Mouse (Mus musculus): ENCODE measurements at regions not wholly inside any gene's neighbourhood (a gene's known extent, or its start where the extent isn't known, plus 50 kb on each side); places are given as distances from the start of the nearest gene placed in this dataset.

- DNase-seq (ENCODE audit: low read depth): no peak
Measured at GRCm38 (mm10) chr4:127756238-127756637, 214.5 kb downstream of the CK137956 start.

- no peak for DNase-seq (ENCODE audit: low read depth)
Measured at GRCm38 (mm10) chr4:127750781-127751180, 220.0 kb downstream of the CK137956 start.

- DNase-seq (ENCODE audit: low read depth): no peak
Measured at GRCm38 (mm10) chr4:127747876-127748275, 222.9 kb downstream of the CK137956 start.

- DNase-seq (ENCODE audit: low read depth): no peak
Measured at GRCm38 (mm10) chr4:127736781-127737180, 234.0 kb downstream of the CK137956 start.

GRCm38 (mm10) chr4:127736151-127736550, 234.6 kb downstream of the CK137956 start:
- DNase-seq (ENCODE audit: low read depth): no peak

GRCm38 (mm10) chr4:127734641-127735040, 236.1 kb downstream of the CK137956 start:
- no peak for DNase-seq (ENCODE audit: low read depth)

- no peak for DNase-seq (ENCODE audit: low read depth)
Measured at GRCm38 (mm10) chr4:127718661-127719060, 252.1 kb downstream of the CK137956 start.

- DNase-seq (ENCODE audit: low read depth): no peak
Measured at GRCm38 (mm10) chr4:127712274-127712673, 258.5 kb downstream of the CK137956 start.

GRCm38 (mm10) chr4:127710816-127711215, 259.9 kb downstream of the CK137956 start:
- DNase-seq (ENCODE audit: low read depth): no peak

- DNase-seq (ENCODE audit: low read depth): no peak
Measured at GRCm38 (mm10) chr4:127709746-127710145, 261.0 kb downstream of the CK137956 start.

- DNase-seq (ENCODE audit: low read depth): no peak
Measured at GRCm38 (mm10) chr4:127708186-127708585, 262.6 kb downstream of the CK137956 start.

GRCm38 (mm10) chr4:127707126-127707525, 263.6 kb downstream of the CK137956 start:
- DNase-seq (ENCODE audit: low read depth): no peak

- no peak for DNase-seq (ENCODE audit: low read depth)
Measured at GRCm38 (mm10) chr4:127701651-127702050, 269.1 kb downstream of the CK137956 start.

- DNase-seq (ENCODE audit: low read depth): no peak
Measured at GRCm38 (mm10) chr4:127689986-127690385, 280.8 kb downstream of the CK137956 start.

- DNase-seq (ENCODE audit: low read depth): no peak
Measured at GRCm38 (mm10) chr4:127685021-127685420, 285.7 kb downstream of the CK137956 start.

GRCm38 (mm10) chr4:127679391-127679790, 291.4 kb downstream of the CK137956 start:
- DNase-seq (ENCODE audit: low read depth): no peak

- DNase-seq (ENCODE audit: low read depth): no peak
Measured at GRCm38 (mm10) chr4:127678437-127678836, 292.3 kb downstream of the CK137956 start.

- no peak for DNase-seq (ENCODE audit: low read depth)
Measured at GRCm38 (mm10) chr4:127675745-127676315, 294.9 kb downstream of the CK137956 start.

GRCm38 (mm10) chr4:127659950-127660349, 302.0 kb upstream of the Gjb5 start:
- DNase-seq (ENCODE audit: low read depth): no peak

GRCm38 (mm10) chr4:127651601-127652000, 293.6 kb upstream of the Gjb5 start:
- no peak for DNase-seq (ENCODE audit: low read depth)

- no peak for DNase-seq (ENCODE audit: low read depth)
Measured at GRCm38 (mm10) chr4:127648011-127648410, 290.0 kb upstream of the Gjb5 start.

- DNase-seq (ENCODE audit: low read depth): no peak
Measured at GRCm38 (mm10) chr4:127647189-127647588, 289.2 kb upstream of the Gjb5 start.

GRCm38 (mm10) chr4:127640251-127641085, 282.5 kb upstream of the Gjb5 start:
- no peak for DNase-seq (ENCODE audit: low read depth)

- DNase-seq (ENCODE audit: low read depth): no peak
Measured at GRCm38 (mm10) chr4:127639765-127640164, 281.8 kb upstream of the Gjb5 start.

All from 416B (cell line).